Mouse (Mus musculus) adrenal gland, postnatal 36 days (tissue): ENCODE data around the gene Zfp503. TPM values are rescaled to one million over a fixed set of nuclear protein-coding genes. Genes with fewer than 3 reads are reported as not detected.

Source experiments
- DNase-seq, 2 experiments: peaks; one replicate each; pipeline ENCODE4 v3.0.0; 2021; ENCODE audit warnings: mixed read lengths in 1 of 2
- total RNA-seq, 2 experiments: library from RNA; stranded (reverse); gene quantifications; 2 replicates each; pipeline ENCODE4 v1.2.3; 2021

Zfp503 gene
- total RNA-seq, 2 experiments from 2014 or later, result 23.4 to 30.3 TPM

DNA sequence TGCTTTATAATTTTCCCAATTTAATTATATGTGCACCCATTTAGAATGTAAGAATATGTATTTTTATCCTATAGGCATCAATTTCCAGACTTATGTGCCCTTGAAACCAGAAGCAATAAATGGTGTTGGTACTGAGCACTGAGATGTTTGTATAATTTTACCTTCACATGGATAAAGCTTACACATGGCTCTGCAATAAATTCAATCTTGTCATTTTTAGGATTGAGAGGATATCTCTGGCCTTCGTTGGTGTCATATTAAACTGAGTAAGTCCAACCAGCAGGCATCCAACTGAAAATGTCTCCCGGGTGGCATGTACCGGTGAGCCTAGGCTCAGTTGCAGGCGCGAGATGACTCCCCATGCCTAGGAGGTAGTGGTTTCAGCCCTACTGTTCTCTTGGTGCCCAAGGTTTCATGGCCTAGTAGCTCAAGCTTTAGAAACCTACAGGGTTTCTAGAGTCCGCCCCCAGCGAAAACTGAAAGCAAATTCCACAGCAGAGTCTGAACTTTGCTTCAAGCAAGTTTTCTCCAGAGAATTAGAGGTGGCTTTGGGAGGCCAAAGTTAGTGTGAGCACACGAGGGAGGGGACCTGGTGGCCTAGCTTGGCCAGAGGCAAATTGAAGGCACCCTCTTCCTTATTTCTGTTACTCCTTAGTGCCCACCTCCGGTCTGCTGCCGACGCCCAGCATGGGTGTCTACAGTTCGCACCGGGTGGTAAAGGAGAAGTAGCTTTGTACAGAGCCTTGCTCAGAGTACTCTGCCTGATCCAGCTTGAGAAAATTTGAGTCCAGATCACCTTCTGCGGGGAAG lies 4.1 kb upstream of the Zfp503 start:
- peak; percentile 48 to 61 for DNase-seq

GRCm38 (mm10) chr14:21992321-21992885 lies 3.0 kb upstream of the Zfp503 start:
- DNase-seq, result peak in 1 of 2 experiments; percentile 18

GRCm38 (mm10) chr14:21991856-21992255 lies 2.5 kb upstream of the Zfp503 start:
- peak; percentile 38 to 41 for DNase-seq

- DNase-seq, result peak; percentile 75 to 79
Measured at GRCm38 (mm10) chr14:21991251-21991780, 1.9 kb upstream of the Zfp503 start.

DNA sequence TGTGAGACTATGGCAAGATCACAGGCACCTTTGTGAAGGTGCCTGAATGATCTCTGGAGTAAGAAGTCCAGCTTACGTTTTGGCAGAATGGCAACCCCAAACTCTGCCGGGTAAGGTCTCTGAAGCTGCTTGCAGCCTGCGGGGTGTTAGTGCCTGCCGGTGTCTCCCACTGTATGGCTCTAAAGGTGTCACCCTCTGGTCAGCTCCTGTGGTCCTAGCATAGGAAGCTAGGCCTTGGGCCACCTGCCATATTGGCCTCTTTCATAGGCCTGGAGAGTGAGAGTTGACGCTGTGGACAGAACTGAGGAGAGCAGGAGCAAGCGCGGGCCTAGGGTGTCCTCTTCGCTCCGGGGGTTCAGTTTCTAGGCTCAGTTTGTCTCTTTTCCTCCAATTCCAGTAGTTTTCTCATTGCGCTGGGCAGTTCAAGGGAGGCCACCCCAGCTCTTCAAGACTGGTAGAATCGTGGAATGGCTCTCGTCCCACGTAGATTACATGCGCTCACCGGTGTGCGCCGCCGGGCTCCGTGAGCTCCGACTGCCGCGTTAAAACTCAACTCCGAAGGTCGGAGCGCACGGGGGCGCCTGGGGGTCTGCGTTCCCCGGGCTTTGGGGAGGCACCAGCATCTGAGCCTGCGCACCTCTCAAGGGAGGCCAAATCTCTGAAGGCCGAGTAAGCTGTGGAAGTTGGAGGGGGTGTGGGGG lies 1.1 kb upstream of the Zfp503 start:
- peak; percentile 58 to 59 for DNase-seq

DNA sequence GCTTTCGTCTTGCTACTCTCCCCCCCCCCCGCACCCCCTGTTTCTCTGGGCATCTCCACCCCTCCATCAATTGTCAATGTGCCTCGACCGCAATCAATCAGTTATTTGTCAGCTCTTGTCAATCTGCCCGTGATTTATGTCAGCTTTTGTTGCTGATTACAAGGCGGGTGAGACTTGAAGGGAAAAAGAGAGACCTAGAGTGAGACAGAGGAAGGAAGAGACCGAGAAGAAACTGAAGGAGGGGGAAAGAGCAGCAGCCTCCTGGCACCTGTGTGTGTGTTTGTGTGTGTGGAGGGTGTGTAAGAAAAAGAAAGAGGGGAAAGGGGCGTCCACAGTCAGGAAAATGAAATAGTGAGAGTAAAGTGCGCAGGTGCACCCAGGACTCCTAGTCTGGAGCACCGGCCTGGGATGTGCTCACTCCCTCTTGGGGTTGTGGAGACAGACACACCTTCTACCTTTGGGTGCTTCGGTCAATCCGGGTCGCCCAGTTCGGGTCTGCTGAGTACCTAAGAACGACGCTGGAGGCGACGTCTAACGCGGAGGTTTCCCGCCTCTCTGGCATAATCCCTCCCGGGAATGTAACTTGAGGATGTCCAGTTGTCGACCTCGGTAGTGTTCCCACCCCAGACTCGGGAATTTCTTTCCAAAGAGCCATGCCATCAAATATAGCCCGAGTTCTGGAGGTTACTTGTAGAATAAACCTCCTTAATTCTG lies 667 bp downstream of the Zfp503 start:
- DNase-seq, result peak; percentile 54 to 57

- peak; percentile 97 to 99 for DNase-seq
Measured at GRCm38 (mm10) chr14:21987660-21988576, 1.5 kb downstream of the Zfp503 start.

GRCm38 (mm10) chr14:21986733-21987659 lies 2.4 kb downstream of the Zfp503 start:
- DNase-seq, result peak; percentile 77 to 79

- peak; percentile 89 to 91 for DNase-seq
Measured at GRCm38 (mm10) chr14:21985981-21986732, 3.2 kb downstream of the Zfp503 start.

GRCm38 (mm10) chr14:21985426-21985931 lies 3.9 kb downstream of the Zfp503 start:
- DNase-seq, result peak; percentile 48 to 51

DNA sequence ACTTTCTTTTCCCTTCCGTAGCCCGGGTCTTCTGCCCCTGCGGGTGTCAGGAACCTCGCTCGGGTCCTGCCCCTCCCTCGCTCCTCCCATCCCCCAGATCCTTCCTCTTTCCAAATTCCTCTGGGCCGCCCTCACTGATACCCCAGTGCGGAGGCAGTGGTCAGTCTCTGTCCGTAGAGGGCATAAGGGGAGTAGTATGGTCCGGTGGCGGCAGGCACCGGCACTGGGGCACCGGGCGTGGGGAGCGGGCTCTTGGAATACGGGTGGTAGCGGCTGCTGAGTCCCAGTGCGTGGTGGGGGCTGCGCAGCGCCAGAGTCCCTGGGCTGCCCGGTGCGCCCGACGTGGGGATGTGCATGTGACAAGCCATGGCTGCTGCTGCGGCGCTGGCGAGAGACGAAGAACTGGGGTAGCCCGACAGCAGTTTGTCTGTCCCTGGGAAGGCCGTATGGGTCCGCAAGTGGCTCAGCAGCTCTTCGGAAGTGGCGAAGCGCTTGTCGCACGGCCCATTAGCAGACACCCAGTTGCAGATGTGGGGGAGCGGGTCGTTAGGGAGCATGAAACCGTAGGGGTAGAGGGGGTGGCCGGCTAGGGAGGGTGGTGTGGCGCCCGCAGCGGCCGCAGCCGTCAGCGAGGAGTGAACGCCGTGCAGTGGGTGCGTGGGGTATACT lies 4.5 kb downstream of the Zfp503 start:
- peak; percentile 56 to 70 for DNase-seq

DNA sequence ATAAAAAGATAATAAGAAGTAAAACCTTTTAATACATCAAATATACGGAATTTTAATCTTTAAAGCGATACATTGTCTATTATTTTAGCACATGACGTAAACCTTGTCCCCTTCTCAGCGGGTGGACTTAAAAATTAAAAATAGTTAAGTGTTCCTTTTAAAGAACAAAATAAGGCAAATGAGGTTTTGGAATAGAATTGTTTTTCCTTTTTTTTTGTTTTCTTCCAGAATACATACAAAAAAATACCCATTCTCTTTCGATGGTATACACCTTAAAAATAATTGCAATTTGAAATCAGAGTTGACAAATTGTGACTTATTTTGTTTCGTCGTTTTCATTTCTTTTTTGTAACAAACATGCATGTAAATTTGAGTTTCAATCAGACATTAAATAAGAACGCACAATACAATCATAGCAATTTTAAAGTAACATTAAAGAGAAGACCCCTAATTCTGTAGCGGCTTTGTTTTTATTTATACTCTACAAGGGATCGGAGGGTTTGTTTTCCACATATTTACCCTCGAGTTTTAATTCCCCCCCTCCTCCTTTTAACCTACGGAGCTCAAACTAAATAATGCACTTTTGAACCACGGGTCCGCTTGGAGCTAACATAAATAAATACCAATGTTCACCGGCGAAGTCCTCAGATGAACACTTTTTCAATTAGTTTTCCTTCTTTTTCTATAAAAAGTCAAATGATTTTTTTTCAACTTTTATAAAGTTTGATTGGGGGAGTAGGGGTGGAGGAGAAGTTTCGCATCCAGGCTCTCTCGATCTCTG lies 5.3 kb downstream of the Zfp503 start:
- DNase-seq, result no peak

GRCm38 (mm10) chr14:21983311-21983949 lies 6.0 kb downstream of the Zfp503 start:
- DNase-seq, result peak; percentile 56 to 71

DNA sequence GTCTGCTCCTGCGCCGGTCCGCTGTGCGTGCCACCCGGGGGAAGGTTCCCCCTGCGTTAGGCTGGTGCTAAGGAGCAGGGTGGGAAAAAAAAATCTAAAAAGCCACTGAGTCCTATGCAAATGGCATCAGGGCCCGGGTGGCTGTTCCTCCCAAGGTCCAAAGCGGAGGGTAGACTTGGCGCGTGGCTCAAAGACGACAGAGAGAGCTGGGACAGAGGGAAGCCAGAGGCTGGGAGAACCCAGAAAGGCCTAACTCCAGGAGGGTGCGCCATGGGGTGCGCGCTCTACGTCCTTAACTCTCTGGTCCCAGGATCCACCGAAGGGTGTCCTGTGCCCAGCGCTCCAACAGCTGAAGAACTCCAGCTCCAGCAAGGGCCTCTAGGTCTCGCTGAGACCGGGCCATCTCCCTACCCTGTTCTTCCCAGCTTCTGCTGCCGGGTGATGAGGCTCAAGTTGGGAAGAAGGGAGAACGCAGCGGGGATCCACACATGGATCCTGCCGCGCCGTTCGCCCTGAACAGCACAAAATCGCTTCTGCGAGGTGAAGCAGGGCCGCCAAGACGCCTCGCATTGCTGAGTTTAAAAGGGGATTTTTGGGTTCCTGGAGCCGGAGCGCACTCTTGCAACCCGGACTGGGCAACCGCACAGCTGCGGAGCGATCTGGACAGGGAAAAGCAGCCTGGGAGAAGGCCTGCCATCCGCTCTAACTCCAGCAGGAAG lies 6.7 kb downstream of the Zfp503 start:
- peak; percentile 69 to 72 for DNase-seq

- no peak for DNase-seq
Measured at GRCm38 (mm10) chr14:21982096-21982591, 7.3 kb downstream of the Zfp503 start.

- DNase-seq, result peak; percentile 91 to 92
Measured at GRCm38 (mm10) chr14:21981462-21981861, 7.9 kb downstream of the Zfp503 start.
